Mouse (Mus musculus) stomach, postnatal 0 days (tissue): ENCODE data around the gene Atp5k.

Source experiments
- CTCF ChIP-seq: IDR thresholded peaks from 2 replicates; pipeline ENCODE4 v1.5.1; 2016; ENCODE audit warnings: antibody characterized with exemption, low read depth, mild to moderate bottlenecking, moderate library complexity
- EP300 ChIP-seq: optimal IDR thresholded peaks from 2 replicates; pipeline ENCODE3; 2016; ENCODE audit warnings: antibody characterized with exemption

DNA sequence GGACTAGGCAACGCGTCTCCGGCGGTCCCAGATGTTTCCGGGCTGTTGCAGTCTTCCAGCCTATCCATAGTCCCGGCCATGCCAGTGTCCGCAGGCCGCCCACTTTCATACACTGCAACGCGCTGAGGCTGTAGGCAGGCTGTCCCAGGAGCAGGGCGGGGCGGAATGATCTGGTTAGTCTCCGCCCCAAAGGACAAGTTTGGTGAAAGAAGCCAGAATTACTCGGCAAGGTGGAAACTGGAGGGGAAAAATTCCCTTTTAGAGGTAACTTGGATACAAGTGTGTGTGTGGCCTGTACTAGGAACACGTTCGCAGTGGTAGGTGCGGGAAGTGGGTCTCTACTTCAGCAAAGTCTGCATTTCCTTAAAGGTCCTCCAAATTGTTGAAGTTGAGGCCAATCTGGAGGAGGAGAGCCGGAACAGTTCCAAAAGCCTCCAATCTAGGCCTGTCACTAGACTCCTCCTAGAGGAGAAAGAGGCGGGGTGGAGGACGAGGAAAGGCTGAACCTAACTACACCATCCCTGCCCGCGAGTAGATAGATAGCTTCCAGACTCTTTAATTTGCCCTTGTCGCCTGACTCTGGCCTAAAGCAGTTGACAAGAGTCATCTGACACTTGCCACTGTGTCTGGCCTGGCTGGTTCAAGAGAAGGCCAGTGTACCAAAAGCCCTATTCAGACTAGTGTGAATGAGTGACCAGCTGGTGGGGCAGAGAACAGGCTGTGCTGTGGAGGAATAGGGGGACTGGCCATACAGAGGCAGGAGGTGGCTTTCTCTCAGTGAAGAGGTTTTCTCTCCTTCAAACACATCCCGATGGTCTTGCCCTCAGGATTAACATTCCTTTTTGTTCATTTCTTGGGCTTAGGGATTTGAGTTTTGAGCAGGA lies 14.8 kb upstream of the Atp5k start, which contains the start of gene Mfsd7a:
- TF ChIP-seq CTCF: peak; percentile 26
- no peak for TF ChIP-seq EP300
